Mouse (Mus musculus) intestine, embryonic 14.5 days (tissue): ENCODE measurements around the gene Snx4. TPM values are rescaled to one million over a fixed set of nuclear protein-coding genes. Genes with fewer than 3 reads are reported as not detected.
A peak's percentile ranks its signal among the peaks of the same experiment; 100 is the strongest.

Experiments
- ATAC-seq: fragments of 200-750 bp; cut with Nextera tagmentation; replicated peaks from 2 replicates; pipeline ENCODE4 v1.8.0; 2017; ENCODE audit warnings: low read depth, moderate number of reproducible peaks, moderate TSS enrichment, moderate library complexity; ENCODE audit not compliant: low FRiP score, low TSS enrichment
- DNase-seq: peaks from one replicate; pipeline ENCODE4 v3.0.0-alpha.2; 2018; ENCODE audit warnings: low spot score
- H3K27ac ChIP-seq: fragments of 300-500 bp; sonication (generic); 2 replicates; pipeline ENCODE4 v1.5.1; 2014; ENCODE audit warnings: low read depth, mild to moderate bottlenecking, control low read depth
- H3K27me3 ChIP-seq: fragments of 300-500 bp; sonication (generic); replicated peaks from 2 replicates; pipeline ENCODE4 v1.6.1; 2014; ENCODE audit warnings: low read length, control low read depth; ENCODE audit not compliant: control insufficient read depth, insufficient read depth
- H3K36me3 ChIP-seq: fragments of 300-500 bp; sonication (generic); 2 replicates; pipeline ENCODE4 v1.6.1; 2014; ENCODE audit warnings: low read length, control low read depth; ENCODE audit not compliant: control insufficient read depth, insufficient read depth
- H3K4me1 ChIP-seq: fragments of 300-500 bp; sonication (generic); replicated peaks from 2 replicates; pipeline ENCODE4 v1.6.1; 2014; ENCODE audit warnings: low read length, control low read depth, mixed read lengths; ENCODE audit not compliant: control insufficient read depth, insufficient read depth
- H3K4me2 ChIP-seq: fragments of 300-500 bp; sonication (generic); 2 replicates; pipeline ENCODE4 v1.6.1; 2014; ENCODE audit warnings: low read length
- H3K4me3 ChIP-seq: fragments of 300-500 bp; sonication (generic); 2 replicates; pipeline ENCODE4 v1.5.1; 2014; ENCODE audit warnings: low read depth, low read length, control low read depth, mixed read lengths
- H3K9ac ChIP-seq: fragments of 300-500 bp; sonication (generic); 2 replicates; pipeline ENCODE4 v1.6.1; 2014; ENCODE audit warnings: mild to moderate bottlenecking, low read length
- H3K9me3 ChIP-seq: fragments of 300-500 bp; sonication (generic); 2 replicates; pipeline ENCODE4 v1.6.1; 2016; ENCODE audit warnings: low read length, control low read depth; ENCODE audit not compliant: control insufficient read depth
- whole genome bisulfite sequencing: fragments of 180-500 bp; shearing (Covaris S2); extraction: QIAGEN DNeasy Blood & Tissue Kit; methylation state at CpG from one replicate; pipeline ENCODE4 v1.1.7; 2014; 5-methylcytosine and 5-hydroxymethylcytosine counted together
- polyA plus RNA-seq: library from polyadenylated mRNA; unstranded; fragments of >200 nt; fragmentation: Nextera tagmentation; extraction: Ambion mirVana; gene quantifications from 2 replicates; pipeline ENCODE4 v1.2.1, GENCODE M21; 2014

Snx4 gene
- polyA plus RNA-seq, 1 experiment from 2014 or later = 78.4 TPM

DNA sequence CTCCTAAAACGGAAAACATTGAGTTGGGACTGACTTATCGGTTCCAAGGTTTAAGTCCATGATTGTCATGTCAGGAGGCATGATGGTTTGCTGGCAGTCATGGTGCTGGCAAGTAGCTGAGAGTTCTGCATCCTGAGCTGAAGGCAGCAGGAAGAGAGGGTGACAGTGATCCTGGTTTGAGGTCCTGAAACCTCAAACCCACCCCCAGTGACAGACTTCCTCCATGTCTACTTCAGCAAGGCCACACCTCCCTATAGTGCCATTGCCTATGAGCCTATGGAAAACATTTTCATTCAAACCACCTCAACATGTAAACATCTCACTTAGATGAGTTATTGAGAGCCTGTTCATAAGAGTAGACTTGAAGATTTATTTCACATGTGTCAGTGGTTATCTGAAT is 11.9 kb upstream of the Snx4 start:
- Histone ChIP-seq H3K36me3 (peaks cover 85% of the 10 kb centered on the region), H3K9me3 (no peaks in the 10 kb centered on the region)
- no peak for ATAC-seq

DNA sequence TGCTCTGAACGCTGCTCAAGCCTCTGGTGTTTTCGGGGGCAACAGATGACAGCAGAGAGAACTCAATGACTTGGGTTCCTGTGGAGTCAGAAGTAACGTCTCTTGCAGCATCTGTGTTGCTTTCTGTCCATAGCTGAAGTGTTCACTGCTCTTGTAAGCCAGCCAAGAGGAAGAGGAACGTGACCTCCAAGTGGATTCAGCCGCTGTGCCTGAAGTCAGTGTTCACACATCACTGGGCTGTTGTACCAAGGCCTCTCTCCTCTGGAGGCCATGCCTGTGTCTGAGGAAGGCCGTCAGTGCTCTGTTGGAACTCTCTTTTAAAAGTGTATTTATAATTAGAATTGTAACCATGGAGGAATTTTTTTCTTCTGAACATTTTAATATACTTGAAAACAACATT is 9.2 kb upstream of the Snx4 start:
- no peaks in the 10 kb centered on the region for H3K9me3 ChIP-seq
- 83% methylated on average over 6 of the region's 6 CpGs for WGBS
- no peak for ATAC-seq
- no peak overlapping the region for H3K4me2 ChIP-seq
- no peak for DNase-seq
- no peak overlapping the region for H3K4me3 ChIP-seq
- no peak overlapping the region for H3K27ac ChIP-seq
- H3K9ac ChIP-seq = no peak overlapping the region
- no peaks in the 10 kb centered on the region for H3K27me3 ChIP-seq
- peaks cover 59% of the 10 kb centered on the region for H3K36me3 ChIP-seq
- H3K4me1 ChIP-seq = no peaks in the 10 kb centered on the region

More for the DNA sequence above, 11.9 kb upstream of the Snx4 start:
- WGBS = 93% methylated on average over 2 of the region's 2 CpGs
- H3K4me2 ChIP-seq = no peak overlapping the region
- H3K4me3 ChIP-seq = no peak overlapping the region
- no peaks in the 10 kb centered on the region for H3K27me3 ChIP-seq
- no peak for DNase-seq
- H3K27ac ChIP-seq = no peak overlapping the region
- H3K4me1 ChIP-seq = no peaks in the 10 kb centered on the region
- no peak overlapping the region for H3K9ac ChIP-seq

DNA sequence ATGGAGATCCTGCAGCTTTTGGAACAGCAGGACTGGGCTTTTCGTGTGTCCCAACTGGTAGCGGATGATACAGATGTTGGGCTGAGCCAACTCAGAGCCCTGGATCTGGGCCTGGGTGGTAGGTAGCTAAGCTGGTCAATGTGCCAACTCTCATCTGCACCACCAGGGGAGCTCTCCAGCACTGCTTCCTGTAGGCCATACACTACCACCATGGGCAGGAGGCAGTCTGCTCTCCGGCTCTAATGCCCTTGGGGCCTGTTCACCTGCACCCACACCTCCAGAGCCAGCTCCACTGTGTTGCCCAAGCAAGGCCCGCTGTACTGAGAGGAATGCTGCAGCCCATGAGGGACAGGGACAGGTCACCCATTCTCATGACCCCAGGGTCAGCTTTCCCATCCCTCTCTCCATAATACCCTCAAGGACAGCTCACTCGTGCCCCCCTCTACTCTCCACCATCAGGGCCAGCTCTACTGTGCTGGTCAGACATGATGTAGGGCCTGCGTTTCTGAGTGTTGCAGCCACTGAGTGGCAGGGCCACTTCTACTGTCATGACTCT is 7.0 kb upstream of the Snx4 start:
- no peak for ATAC-seq
- H3K36me3 ChIP-seq = peaks cover 46% of the 10 kb centered on the region
- no peak overlapping the region for H3K9ac ChIP-seq
- H3K27me3 ChIP-seq = no peaks in the 10 kb centered on the region
- WGBS = 92% methylated on average over 6 of the region's 6 CpGs
- H3K9me3 ChIP-seq = no peaks in the 10 kb centered on the region
- no peak for DNase-seq
- no peak overlapping the region for H3K27ac ChIP-seq
- H3K4me1 ChIP-seq = no peaks in the 10 kb centered on the region
- H3K4me2 ChIP-seq = no peak overlapping the region
- H3K4me3 ChIP-seq = no peak overlapping the region

DNA sequence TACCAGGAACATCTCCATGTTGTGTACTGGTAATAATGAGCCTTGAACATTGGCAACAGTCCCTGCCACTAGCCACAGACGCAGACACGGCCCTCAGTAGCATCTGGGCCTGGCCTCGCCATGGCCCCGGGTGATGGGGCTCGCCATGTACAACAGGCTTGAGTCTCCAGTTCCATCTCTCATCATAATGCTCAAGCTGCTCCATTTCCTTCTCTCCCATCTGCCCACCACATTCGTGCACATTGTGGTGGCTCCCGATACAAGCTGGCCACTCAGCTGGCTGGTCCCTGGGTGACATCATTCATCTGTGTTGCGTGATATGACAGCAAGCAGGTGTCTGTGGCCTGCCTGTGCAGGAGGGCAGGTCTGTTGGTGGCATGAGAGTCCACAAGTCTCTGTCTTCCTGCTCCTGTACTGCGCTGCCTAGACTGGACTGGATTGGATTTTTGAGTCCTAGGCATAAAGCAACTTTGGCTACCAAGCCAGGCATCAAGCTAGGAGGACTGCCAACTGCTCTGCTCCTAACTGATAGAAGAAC is 6.2 kb upstream of the Snx4 start:
- DNase-seq (no peak), ATAC-seq (no peak)
- Histone ChIP-seq H3K27ac (no peak overlapping the region), H3K36me3 (peaks cover 38% of the 10 kb centered on the region), H3K9ac (no peak overlapping the region), H3K4me1 (no peaks in the 10 kb centered on the region), H3K27me3 (no peaks in the 10 kb centered on the region), H3K9me3 (no peaks in the 10 kb centered on the region), H3K4me2 (no peak overlapping the region), H3K4me3 (no peak overlapping the region)
- WGBS = 94% methylated on average over 9 of the region's 9 CpGs

DNA sequence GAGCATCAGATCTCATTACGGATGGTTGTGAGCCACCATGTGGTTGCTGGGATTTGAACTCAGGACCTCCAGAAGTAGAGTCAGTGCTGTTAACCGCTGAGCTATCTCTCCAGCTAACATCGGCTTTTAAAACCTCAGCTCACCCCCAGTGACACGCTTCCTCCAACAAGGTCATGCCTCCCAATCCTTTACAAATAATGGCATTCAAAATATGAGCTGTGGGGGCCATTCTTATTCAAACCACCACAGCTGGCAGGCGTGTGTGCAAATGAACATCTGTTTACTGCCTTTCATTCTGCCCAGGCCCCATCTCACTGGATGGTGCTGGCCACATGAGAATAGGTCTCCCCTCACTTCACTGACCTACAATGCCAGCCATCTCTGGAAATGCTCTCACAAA is 4.7 kb upstream of the Snx4 start:
- peaks cover 23% of the 10 kb centered on the region for H3K36me3 ChIP-seq
- no peaks in the 10 kb centered on the region for H3K4me1 ChIP-seq
- no peak overlapping the region for H3K4me2 ChIP-seq
- DNase-seq = no peak
- no peak overlapping the region for H3K27ac ChIP-seq
- no peaks in the 10 kb centered on the region for H3K27me3 ChIP-seq
- WGBS = 96% methylated on average over 5 of the region's 5 CpGs
- no peak overlapping the region for H3K4me3 ChIP-seq
- H3K9ac ChIP-seq = no peak overlapping the region
- no peak for ATAC-seq
- H3K9me3 ChIP-seq = no peaks in the 10 kb centered on the region

DNA sequence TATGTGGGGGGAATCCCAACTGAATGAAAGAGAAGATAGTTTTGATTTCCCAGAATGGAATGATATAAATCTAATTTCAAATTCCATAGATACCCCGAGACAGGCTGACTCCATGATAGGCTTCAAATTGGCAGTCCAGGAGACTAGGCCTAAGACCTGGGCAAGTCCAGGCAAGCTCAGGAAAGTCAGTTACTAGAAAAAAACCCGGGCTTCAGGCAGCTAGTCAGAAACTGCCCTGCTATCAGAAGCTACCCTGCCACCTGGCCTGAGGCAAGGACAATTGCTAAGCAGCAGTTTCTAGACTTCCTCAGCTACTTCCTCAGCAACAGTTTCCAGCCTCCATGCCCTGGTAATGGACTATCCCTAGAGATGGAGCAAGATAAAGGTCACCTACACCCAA is 4.2 kb upstream of the Snx4 start:
- Histone ChIP-seq H3K27me3 (no peaks in the 10 kb centered on the region), H3K4me2 (no peak overlapping the region), H3K9me3 (no peaks in the 10 kb centered on the region), H3K27ac (no peak overlapping the region), H3K36me3 (peaks cover 20% of the 10 kb centered on the region), H3K9ac (no peak overlapping the region), H3K4me3 (no peak overlapping the region), H3K4me1 (peaks cover 1% of the 10 kb centered on the region)
- ATAC-seq = no peak
- no peak for DNase-seq
- WGBS = 87% methylated on average over 2 of the region's 2 CpGs

DNA sequence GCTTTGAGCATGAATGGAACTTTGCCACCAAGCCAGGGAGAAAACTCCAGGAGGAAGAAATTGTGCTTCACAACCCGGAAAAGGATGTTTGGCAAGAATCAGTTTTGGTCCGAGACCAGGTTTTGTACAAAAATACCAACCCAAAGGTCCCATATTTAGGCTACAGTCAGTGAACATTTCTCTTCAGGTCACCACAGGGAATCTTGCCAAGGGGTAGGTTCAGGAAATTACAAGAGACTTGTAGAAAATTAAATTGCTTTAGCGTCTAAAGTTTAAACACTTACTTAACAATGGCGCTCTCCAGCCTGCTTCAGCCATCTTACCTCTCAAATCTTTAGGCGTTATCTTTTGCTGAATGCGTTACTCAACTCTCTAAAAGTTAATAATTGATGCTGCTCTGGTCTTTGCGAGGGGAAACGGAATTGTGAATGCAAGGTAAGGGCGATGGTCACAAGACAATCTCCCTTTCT is 556 bp upstream of the Snx4 start:
- 16% methylated on average over 9 of the region's 9 CpGs for WGBS
- H3K4me3 ChIP-seq = peak overlapping the region; percentile 96
- H3K9me3 ChIP-seq = no peaks in the 10 kb centered on the region
- H3K4me1 ChIP-seq = peaks cover 9% of the 10 kb centered on the region
- peak overlapping the region; percentile 77 for H3K4me2 ChIP-seq
- H3K36me3 ChIP-seq = no peaks in the 10 kb centered on the region
- peak overlapping the region; percentile 86 for H3K27ac ChIP-seq
- DNase-seq (peak; percentile 59), ATAC-seq (peak; percentile 17)
- peak overlapping the region; percentile 93 for H3K9ac ChIP-seq
- no peaks in the 10 kb centered on the region for H3K27me3 ChIP-seq

DNA sequence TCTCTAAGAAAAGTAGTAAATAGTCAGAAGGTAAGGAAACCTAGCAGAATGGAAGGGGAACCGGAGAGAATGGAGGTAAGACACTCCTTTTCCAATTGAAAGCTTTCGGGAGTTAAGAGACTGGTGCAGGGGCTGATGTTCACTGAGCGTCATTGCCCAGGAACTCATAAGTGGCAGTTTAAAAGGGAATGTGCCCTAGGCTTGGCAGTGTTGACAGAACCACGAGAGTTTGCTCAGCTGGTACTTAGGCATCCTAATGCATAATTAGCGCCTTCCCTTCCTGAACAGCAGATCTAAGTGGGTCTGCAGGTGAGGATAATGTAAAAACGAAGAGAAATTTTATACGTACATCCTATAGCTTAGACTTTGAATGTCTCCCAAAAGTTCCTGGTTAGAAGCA is 4.4 kb downstream of the Snx4 start:
- Histone ChIP-seq H3K4me2 (no peak overlapping the region), H3K4me1 (peaks cover 15% of the 10 kb centered on the region), H3K9ac (no peak overlapping the region), H3K27me3 (no peaks in the 10 kb centered on the region), H3K4me3 (no peak overlapping the region), H3K36me3 (no peaks in the 10 kb centered on the region), H3K9me3 (no peaks in the 10 kb centered on the region), H3K27ac (no peak overlapping the region)
- ATAC-seq = no peak
- 81% methylated on average over 7 of the region's 7 CpGs for WGBS
- no peak for DNase-seq

DNA sequence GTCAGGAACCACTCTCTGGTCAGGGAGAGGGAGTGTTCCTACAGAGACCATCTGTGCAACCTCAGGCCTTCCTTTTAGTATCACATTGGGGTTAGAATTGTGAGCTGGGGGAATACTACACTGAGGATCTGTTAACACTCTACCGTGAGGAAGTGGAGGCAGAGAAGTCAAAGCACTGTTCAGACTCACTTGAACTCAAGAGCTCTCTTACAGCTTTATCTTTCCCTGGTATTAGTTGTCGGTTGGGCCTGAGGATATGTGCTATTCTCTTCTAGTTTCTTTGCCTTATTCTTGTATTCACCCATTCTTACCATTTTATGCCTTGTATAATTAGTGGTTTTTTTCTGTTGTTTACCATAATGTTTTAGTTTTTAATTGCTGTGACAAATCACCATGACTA is 7.3 kb downstream of the Snx4 start:
- ATAC-seq = no peak
- H3K27me3 ChIP-seq = no peaks in the 10 kb centered on the region
- H3K36me3 ChIP-seq = no peaks in the 10 kb centered on the region
- no peak overlapping the region for H3K9ac ChIP-seq
- no peaks in the 10 kb centered on the region for H3K9me3 ChIP-seq
- no peak overlapping the region for H3K4me2 ChIP-seq
- DNase-seq = no peak
- 86% methylated on average over 2 of the region's 2 CpGs for WGBS
- no peak overlapping the region for H3K27ac ChIP-seq
- H3K4me3 ChIP-seq = no peak overlapping the region
- peaks cover 15% of the 10 kb centered on the region for H3K4me1 ChIP-seq
